Mouse (Mus musculus): ENCODE data around the gene Vwa5b2. TPM values are rescaled to one million over a fixed set of nuclear protein-coding genes. Genes with fewer than 3 reads are reported as not detected.

Vwa5b2 gene
- polyA plus RNA-seq, 1 experiment = not detected

- WGBS = under 1% methylated on average over 32 of the region's 32 CpGs
- peak overlapping the region; percentile 77 for H3K4me3 ChIP-seq (ENCODE audit: insufficient read depth, low read depth, low read length)
- peaks cover 19% of the 10 kb centered on the region for H3K4me1 ChIP-seq (ENCODE audit: control insufficient read depth, insufficient read depth, low read length)
- H3K27ac ChIP-seq (ENCODE audit: insufficient read depth, low read depth, low read length) = 0 out of 2 replicates have a peak overlapping the region, but pooled peaks have one; percentile 20
- TF ChIP-seq POLR2A (IDR thresholded peaks at IDR 0.05; ENCODE audit: insufficient read depth, low read depth, low read length) (no peak), CTCF (IDR thresholded peaks at IDR 0.05; ENCODE audit: insufficient read depth, low read depth, low read length) (no peak)
Measured at GRCm38 (mm10) chr16:20620751-20621190, 31.5 kb downstream of the Vwa5b2 start.

GRCm38 (mm10) chr16:20621191-20621990 lies 32.1 kb downstream of the Vwa5b2 start, which contains the start of gene Camk2n2:
TSS of gene Camk2n2 (minus strand) at chr16:20621287.
- Histone ChIP-seq H3K27ac (ENCODE audit: insufficient read depth, low read depth, low read length) (peak within 1 kb of the TSS; percentile 20; the same call in 1 of the 2 replicates), H3K4me3 (ENCODE audit: insufficient read depth, low read depth, low read length) (peak within 1 kb of the TSS; percentile 77), H3K4me1 (ENCODE audit: control insufficient read depth, insufficient read depth, low read length) (peaks cover 19% of the 10 kb centered on the region)
- WGBS = under 1% methylated on average over 92 of the region's 92 CpGs
- TF ChIP-seq POLR2A (IDR thresholded peaks at IDR 0.05; ENCODE audit: insufficient read depth, low read depth, low read length) (0 out of 2 replicates have a peak, but pooled peaks have one; percentile 16), CTCF (IDR thresholded peaks at IDR 0.05; ENCODE audit: insufficient read depth, low read depth, low read length) (no peak)

GRCm38 (mm10) chr16:20621991-20622685 lies 32.9 kb downstream of the Vwa5b2 start:
- H3K4me3 ChIP-seq (ENCODE audit: insufficient read depth, low read depth, low read length) = peak overlapping the region; percentile 77
- peaks cover 19% of the 10 kb centered on the region for H3K4me1 ChIP-seq (ENCODE audit: control insufficient read depth, insufficient read depth, low read length)
- WGBS = 1% methylated on average over 37 of the region's 37 CpGs
- TF ChIP-seq CTCF (IDR thresholded peaks at IDR 0.05; ENCODE audit: insufficient read depth, low read depth, low read length) = no peak
- no peak for TF ChIP-seq POLR2A (IDR thresholded peaks at IDR 0.05; ENCODE audit: insufficient read depth, low read depth, low read length)
- peak overlapping the region; percentile 46 for H3K27ac ChIP-seq (ENCODE audit: insufficient read depth, low read depth, low read length)

- no peak overlapping the region for H3K4me3 ChIP-seq (ENCODE audit: insufficient read depth, low read depth, low read length)
- H3K27ac ChIP-seq (ENCODE audit: insufficient read depth, low read depth, low read length) = no peak overlapping the region
- 9% methylated on average over 2 of the region's 2 CpGs for WGBS
- H3K4me1 ChIP-seq (ENCODE audit: control insufficient read depth, insufficient read depth, low read length) = peaks cover 19% of the 10 kb centered on the region
- TF ChIP-seq POLR2A (IDR thresholded peaks at IDR 0.05; ENCODE audit: insufficient read depth, low read depth, low read length) (no peak), CTCF (IDR thresholded peaks at IDR 0.05; ENCODE audit: insufficient read depth, low read depth, low read length) (no peak)
Measured at GRCm38 (mm10) chr16:20623211-20623610, 33.9 kb downstream of the Vwa5b2 start.

- 60% methylated on average over 11 of the region's 11 CpGs for WGBS
- Histone ChIP-seq H3K4me3 (ENCODE audit: insufficient read depth, low read depth, low read length) (no peak overlapping the region), H3K4me1 (ENCODE audit: control insufficient read depth, insufficient read depth, low read length) (peaks cover 13% of the 10 kb centered on the region), H3K27ac (ENCODE audit: insufficient read depth, low read depth, low read length) (no peak overlapping the region)
- TF ChIP-seq POLR2A (IDR thresholded peaks at IDR 0.05; ENCODE audit: insufficient read depth, low read depth, low read length) (no peak), CTCF (IDR thresholded peaks at IDR 0.05; ENCODE audit: insufficient read depth, low read depth, low read length) (no peak)
Measured at GRCm38 (mm10) chr16:20628871-20629391, 39.7 kb downstream of the Vwa5b2 start.

- WGBS = 4% methylated on average over 54 of the region's 54 CpGs
- H3K27ac ChIP-seq (ENCODE audit: insufficient read depth, low read depth, low read length) = peak within 1 kb of the TSS; percentile 19
- peak within 1 kb of the TSS; percentile 89 for H3K4me3 ChIP-seq (ENCODE audit: insufficient read depth, low read depth, low read length)
- peaks cover 13% of the 10 kb centered on the region for H3K4me1 ChIP-seq (ENCODE audit: control insufficient read depth, insufficient read depth, low read length)
- TF ChIP-seq POLR2A (IDR thresholded peaks at IDR 0.05; ENCODE audit: insufficient read depth, low read depth, low read length) (0 out of 2 replicates have a peak, but pooled peaks have one; percentile 38), CTCF (IDR thresholded peaks at IDR 0.05; ENCODE audit: insufficient read depth, low read depth, low read length) (no peak)
Measured at GRCm38 (mm10) chr16:20629731-20630634, 40.7 kb downstream of the Vwa5b2 start, which contains the start of gene Ece2. TSS of gene Ece2 (plus strand) at chr16:20629828.

- Histone ChIP-seq H3K4me3 (ENCODE audit: insufficient read depth, low read depth, low read length) (no peak overlapping the region), H3K4me1 (ENCODE audit: control insufficient read depth, insufficient read depth, low read length) (peaks cover 5% of the 10 kb centered on the region; the same call in 1 of the 2 replicates), H3K27ac (ENCODE audit: insufficient read depth, low read depth, low read length) (no peak overlapping the region)
- 86% methylated on average over 8 of the region's 8 CpGs for WGBS
- TF ChIP-seq POLR2A (IDR thresholded peaks at IDR 0.05; ENCODE audit: insufficient read depth, low read depth, low read length) = no peak
Measured at GRCm38 (mm10) chr16:20637410-20637809, 48.1 kb downstream of the Vwa5b2 start.

GRCm38 (mm10) chr16:20638367-20638766 lies 49.1 kb downstream of the Vwa5b2 start:
- Histone ChIP-seq H3K4me1 (ENCODE audit: control insufficient read depth, insufficient read depth, low read length) (peaks cover 5% of the 10 kb centered on the region; the same call in 1 of the 2 replicates), H3K4me3 (ENCODE audit: insufficient read depth, low read depth, low read length) (no peak overlapping the region), H3K27ac (ENCODE audit: insufficient read depth, low read depth, low read length) (no peak overlapping the region)
- WGBS = 24% methylated on average over 8 of the region's 8 CpGs
- TF ChIP-seq POLR2A (IDR thresholded peaks at IDR 0.05; ENCODE audit: insufficient read depth, low read depth, low read length) = no peak
- no peak for TF ChIP-seq CTCF (IDR thresholded peaks at IDR 0.05; ENCODE audit: insufficient read depth, low read depth, low read length)
